Mouse (Mus musculus) layer of hippocampus, adult 2 months (tissue): ENCODE data around the gene Itga10. TPM values are rescaled to one million over a fixed set of nuclear protein-coding genes. Genes with fewer than 3 reads are reported as not detected.

Experiments
- DNase-seq, 2 experiments: peaks; one replicate each; pipeline ENCODE4 v3.0.0; 2022; ENCODE audit warnings: low spot score in 2 of 2
- H3K27ac ChIP-seq: fragments of 200-600 bp; 2 replicates; pipeline ENCODE4 v1.8.1; 2022
- H3K4me3 ChIP-seq: fragments of 200-600 bp; 2 replicates; pipeline ENCODE4 v1.8.1; 2022; ENCODE audit warnings: mild to moderate bottlenecking
- CTCF ChIP-seq: fragments of 200-600 bp; conservative IDR thresholded peaks from 2 replicates; pipeline ENCODE4 v1.8.1; 2022; ENCODE audit warnings: antibody characterized with exemption, mild to moderate bottlenecking, moderate library complexity
- long read RNA-seq, 2 experiments: library from polyadenylated mRNA; stranded (forward); transcript quantifications; one replicate each; pipeline ENCODE4 v2.0.0; 2021; ENCODE audit warnings: borderline mapping rate in 2 of 2
- total RNA-seq, 2 experiments: library from RNA; stranded (reverse); gene quantifications; 2 replicates each; pipeline ENCODE4 v1.2.3; 2021

Gene Itga10
- 1 to 10 TPM; 2.0 to 3.1 TPM for total RNA-seq
- long read RNA-seq, experiment 1, result 0 reads
- long read RNA-seq, experiment 2, partial matches to known transcripts, result 0 of 1 reads
- long read RNA-seq, experiment 2, other reads (novel, unspliced or antisense), result 1 of 1 reads

DNA sequence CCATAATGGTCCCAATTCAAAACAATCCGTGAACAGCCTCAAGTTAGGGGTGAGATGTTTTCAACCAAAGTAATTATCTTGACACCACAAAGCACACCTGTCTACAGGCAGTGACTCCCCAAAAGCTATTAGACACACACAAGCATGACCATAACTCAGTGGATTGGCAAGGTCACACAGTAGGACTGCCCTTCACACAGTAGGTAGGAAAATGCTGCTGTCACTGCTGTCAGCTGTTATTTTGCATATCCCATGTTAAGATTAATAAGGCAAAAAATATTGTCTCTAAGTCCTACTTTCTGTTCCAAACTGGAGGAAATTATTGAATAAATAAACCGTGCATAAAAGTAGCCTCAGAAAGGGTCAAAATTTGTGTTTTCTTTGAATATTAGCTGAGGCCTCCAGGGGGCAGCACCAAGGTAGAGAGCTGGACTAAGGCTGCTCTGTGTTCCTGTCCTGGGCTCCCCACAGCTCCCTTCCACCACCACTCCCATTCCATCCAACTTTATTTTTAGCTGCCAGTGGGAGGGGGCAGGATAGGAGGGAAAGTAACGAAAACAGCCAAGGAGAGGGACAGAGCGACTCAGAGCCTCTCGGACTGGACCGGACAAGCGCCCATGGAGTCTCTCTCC, at the start of gene Itga10:
Gene Itga10 (plus strand): TSS at position 567 of the 632 bp plus-strand sequence.
- Histone ChIP-seq H3K27ac (no peak within 1 kb of the TSS), H3K4me3 (no peak within 1 kb of the TSS)
- peak in 1 of 2 experiments; percentile 26 for DNase-seq
- peak; percentile 83 for TF ChIP-seq CTCF

DNA sequence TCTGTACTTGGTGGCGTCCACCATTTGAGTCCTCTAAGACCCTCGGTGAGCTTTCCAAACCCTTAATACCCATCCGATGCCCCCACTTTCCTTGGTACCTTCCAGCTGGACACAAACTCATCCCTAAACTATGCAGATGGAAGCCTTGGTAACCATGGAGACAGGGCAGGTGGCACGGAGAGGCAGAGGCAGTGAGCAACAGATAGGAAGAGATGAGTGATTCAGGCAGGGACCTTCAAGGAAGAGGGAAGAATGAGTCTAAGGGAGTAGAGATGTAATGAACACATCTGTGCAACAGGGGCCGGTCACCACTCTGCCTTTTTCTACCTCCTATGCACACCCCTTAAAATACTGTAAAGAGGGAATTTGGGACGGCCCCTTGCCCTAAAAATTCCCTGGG, 49.7 kb upstream of the Itga10 start:
- TF ChIP-seq CTCF, result no peak
- DNase-seq, result peak; percentile 46 to 70

DNA sequence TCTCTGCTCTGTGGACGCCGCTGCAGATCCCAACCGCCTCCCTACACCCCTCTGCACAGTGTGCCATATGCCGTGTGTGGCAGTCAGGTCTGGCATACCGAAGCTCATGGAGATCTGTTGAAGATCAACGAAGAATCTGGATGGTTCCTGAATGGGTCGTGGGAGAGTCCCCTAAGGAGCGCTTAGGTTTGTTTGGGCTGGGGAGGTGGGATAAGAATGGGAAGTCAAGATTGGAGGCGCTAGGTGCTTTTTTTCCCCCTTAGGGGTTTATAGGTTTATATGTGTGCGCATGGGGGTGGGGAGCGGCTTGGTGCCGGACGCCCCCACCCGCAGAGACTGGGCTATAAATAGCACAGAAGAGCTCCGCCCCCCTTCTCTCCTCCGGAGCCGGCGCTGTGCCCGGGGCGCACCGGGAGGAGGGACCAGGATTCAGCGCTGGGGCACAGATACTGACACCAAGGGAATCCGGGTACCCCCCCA, 49.1 kb upstream of the Itga10 start, which contains the start of gene Ankrd34a:
Gene Ankrd34a (plus strand): TSS at position 409 of the 480 bp plus-strand sequence.
- Histone ChIP-seq H3K4me3 (peak within 1 kb of the TSS; percentile 64), H3K27ac (peak within 1 kb of the TSS; percentile 92)
- no peak for TF ChIP-seq CTCF
- DNase-seq, result peak; percentile 83 to 84

More for the DNA sequence above, 49.7 kb upstream of the Itga10 start:
- Histone ChIP-seq H3K4me3 (peak overlapping the region; percentile 64), H3K27ac (peak overlapping the region; percentile 92)

DNA sequence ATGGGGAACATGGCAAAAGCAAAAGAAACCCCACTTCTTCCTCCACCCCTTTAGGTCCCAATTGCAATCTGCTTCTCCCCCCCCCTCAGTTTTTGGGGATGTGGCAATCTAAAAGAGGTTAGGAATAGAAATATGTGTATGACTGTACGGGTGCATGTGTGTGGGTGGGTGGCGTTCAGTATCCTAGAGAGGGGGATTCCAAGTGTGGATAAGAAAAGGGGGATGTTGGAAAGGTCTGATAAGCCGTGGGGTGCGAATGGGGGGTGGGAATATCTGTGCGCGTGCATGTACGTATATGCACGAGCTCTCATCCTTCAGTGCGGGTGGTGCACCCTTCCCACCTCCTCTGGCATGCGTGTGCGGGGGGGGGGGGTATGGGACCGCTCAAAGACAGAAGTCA, 48.5 kb upstream of the Itga10 start:
- Histone ChIP-seq H3K4me3 (peak overlapping the region; percentile 64), H3K27ac (peak overlapping the region; percentile 92)
- DNase-seq, result no peak
- TF ChIP-seq CTCF, result no peak

DNA sequence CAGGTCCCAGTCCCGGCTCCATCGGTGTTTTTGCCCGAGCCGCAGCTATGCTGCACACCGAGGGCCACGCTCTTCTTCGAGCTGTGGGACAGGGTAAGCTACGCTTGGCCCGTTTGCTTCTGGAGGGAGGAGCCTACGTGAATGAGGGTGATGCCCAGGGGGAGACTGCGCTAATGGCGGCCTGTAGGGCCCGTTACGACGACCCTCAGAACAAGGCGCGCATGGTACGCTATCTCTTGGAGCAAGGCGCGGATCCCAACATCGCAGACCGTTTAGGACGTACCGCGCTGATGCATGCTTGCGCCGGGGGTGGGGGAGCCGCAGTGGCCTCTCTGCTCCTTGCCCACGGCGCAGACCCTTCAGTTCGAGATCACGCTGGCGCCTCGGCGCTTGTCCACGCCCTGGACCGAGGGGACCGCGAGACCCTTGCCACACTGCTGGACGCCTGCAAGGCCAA, 47.9 kb upstream of the Itga10 start:
- DNase-seq, result no peak
- no peak for TF ChIP-seq CTCF
- H3K4me3 ChIP-seq, result peak overlapping the region; percentile 64
- peak overlapping the region; percentile 92 for H3K27ac ChIP-seq

DNA sequence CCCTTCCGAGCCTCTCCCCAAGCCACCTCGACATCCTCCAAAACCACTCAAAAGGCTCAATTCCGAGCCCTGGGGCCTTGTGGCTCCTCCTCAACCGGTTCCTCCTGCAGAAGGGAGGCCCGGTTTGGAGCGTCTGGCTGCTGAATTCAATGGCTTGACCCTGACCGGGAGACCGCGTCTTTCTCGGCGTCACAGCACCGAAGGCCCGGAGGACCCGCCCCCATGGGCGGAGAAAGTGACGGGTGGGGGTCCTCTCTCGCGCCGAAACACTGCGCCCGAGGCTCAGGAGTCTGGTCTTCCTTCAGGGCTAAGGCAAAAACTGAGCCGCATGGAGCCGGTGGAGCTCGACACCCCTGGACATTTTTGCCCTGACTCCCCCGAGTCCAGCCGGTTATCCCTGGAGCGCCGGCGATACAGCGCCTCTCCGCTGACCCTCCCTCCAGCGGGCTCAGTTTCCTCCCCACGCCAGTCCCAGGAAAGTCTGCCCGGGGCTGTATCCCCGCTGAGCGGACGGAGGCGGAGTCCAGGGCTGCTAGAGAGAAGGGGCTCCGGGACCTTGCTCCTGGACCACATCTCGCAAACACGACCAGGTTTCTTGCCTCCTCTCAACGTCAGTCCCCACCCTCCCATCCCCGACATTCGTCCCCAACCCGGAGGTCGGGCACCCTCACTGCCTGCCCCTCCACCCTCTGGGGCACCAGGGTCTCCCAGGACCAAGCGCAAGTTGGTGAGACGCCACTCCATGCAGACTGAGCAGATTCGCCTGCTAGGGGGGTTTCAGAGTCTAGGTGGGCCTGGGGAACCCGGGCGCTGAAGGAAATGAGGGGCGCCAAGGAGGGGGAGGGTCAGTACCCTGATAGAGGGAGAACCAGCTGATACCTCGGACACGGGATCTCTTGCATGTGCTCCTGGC, 47.0 kb upstream of the Itga10 start:
- DNase-seq, result peak in 1 of 2 experiments; percentile 73
- Histone ChIP-seq H3K27ac (peak overlapping the region; percentile 92), H3K4me3 (peak overlapping the region; percentile 64)
- no peak for TF ChIP-seq CTCF

DNA sequence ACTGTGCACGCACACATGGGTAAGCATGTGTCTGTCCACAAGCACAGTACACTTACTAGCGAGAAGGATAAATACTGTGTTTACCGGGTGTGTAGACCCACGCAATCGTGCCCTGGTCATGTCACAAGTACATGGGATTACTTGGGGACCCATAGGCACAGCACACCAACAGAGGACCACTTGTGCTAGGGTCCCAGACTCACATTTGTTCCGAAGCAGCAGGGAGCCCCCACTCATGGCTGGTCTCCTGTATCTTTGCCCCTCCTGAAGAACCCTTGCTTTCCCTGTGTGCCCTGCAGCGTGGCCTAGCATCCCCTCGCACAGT, 46.4 kb upstream of the Itga10 start:
- H3K4me3 ChIP-seq, result peak overlapping the region; percentile 64
- TF ChIP-seq CTCF, result no peak
- no peak for DNase-seq
- H3K27ac ChIP-seq, result peak overlapping the region; percentile 92

GRCm38 (mm10) chr3:96599411-96599810, 46.0 kb upstream of the Itga10 start:
- no peak for DNase-seq
- Histone ChIP-seq H3K4me3 (peak overlapping the region; percentile 64; the same call in 1 of the 2 replicates), H3K27ac (peak overlapping the region; percentile 92)
- TF ChIP-seq CTCF, result no peak

DNA sequence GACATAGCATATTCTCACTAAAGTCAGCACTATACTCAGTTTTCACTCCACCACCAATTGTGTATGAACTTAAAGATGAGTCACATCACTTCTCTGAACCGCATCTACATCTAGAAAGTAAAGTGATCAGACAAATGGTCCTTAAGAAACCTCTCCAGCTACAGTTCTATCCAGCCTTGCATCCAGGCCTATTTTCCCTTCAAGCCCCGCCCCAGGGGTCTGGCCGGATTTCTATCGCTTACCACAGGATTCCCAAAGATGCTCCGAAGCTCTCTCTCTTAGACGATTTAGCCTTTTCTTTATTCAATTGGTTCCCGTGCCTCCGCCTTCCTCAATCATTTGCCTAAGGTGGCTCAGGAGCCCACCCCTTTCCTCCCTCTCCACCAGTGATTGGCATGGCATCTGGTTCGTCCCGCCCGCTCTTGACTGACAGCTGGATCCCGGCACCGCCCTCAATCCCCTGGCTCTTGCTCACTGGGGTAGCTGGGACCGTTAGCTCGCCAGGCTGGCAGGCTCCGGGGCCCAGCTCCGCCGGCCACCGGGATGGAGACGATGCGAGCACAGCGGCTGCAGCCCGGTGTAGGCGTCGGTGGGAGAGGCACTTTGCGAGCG, 44.6 kb upstream of the Itga10 start, which contains the start of gene Lix1l:
Gene Lix1l (plus strand): TSS at position 511 of the 612 bp plus-strand sequence.
- peak within 1 kb of the TSS; percentile 92 for H3K27ac ChIP-seq
- no peak for TF ChIP-seq CTCF

GRCm38 (mm10) chr3:96601251-96601787, 44.1 kb upstream of the Itga10 start:
- Histone ChIP-seq H3K27ac (peak overlapping the region; percentile 92), H3K4me3 (peak overlapping the region; percentile 67)
- no peak for TF ChIP-seq CTCF
- DNase-seq, result peak in 1 of 2 experiments; percentile 37

More for the DNA sequence above, 44.6 kb upstream of the Itga10 start, which contains the start of gene Lix1l:
- peak within 1 kb of the TSS; percentile 67 for H3K4me3 ChIP-seq
- DNase-seq, result peak; percentile 94 to 97

- DNase-seq, result peak in 1 of 2 experiments; percentile 38
- TF ChIP-seq CTCF, result no peak
- peak overlapping the region; percentile 67 for H3K4me3 ChIP-seq
- peak overlapping the region; percentile 92 for H3K27ac ChIP-seq
These were observed 43.3 kb upstream of the Itga10 start for GRCm38 (mm10) chr3:96601941-96602703.
